22 mouse cellular contexts compared by ENCODE assay signal in genomic region chr13:92073111-92073510, GRCm38 (mm10). TPM values are rescaled to one million over a fixed set of nuclear protein-coding genes. Genes with fewer than 3 reads are reported as not detected.
DNase-seq lines count a peak whose midpoint lies in the region; ATAC-seq and TF ChIP-seq lines count a peak whose summit lies in the region.
"Had no signal": no experiment of that assay in that cellular context is flagged by ENCODE, and none has a peak within 500 bp of the region (broad histone marks: within the 10 kb centered on the region; RNA-seq: fewer than 3 reads in every experiment).

No protein-coding gene starts in this region.

- H3K4me3 ChIP-seq in lung, embryonic 14.5 days (ENCODE audit: low read depth, low read length) = no peak overlapping the region
- H3K4me3 ChIP-seq: heart, embryonic 10.5 days; left cerebral cortex, adult 2 months; liver, embryonic 13.5 days; midbrain, embryonic 12.5 days had no signal

- H3K4me2 ChIP-seq in lung, embryonic 14.5 days = no peak overlapping the region
- H3K4me2 ChIP-seq: liver, embryonic 13.5 days; midbrain, embryonic 12.5 days had no signal

- H3K36me3 ChIP-seq in lung, embryonic 14.5 days (ENCODE audit: insufficient read depth) = no peaks in the 10 kb centered on the region
- H3K36me3 ChIP-seq: heart, embryonic 10.5 days; liver, embryonic 13.5 days; midbrain, embryonic 12.5 days had no signal

- H3K27ac ChIP-seq in lung, embryonic 14.5 days (ENCODE audit: low read depth) = peak overlapping the region; percentile 2; the same call in 1 of the 2 replicates
- H3K27ac ChIP-seq: heart, embryonic 10.5 days; left cerebral cortex, adult 2 months; liver, embryonic 13.5 days; macrophage; midbrain, embryonic 12.5 days had no signal

- peak; percentile 74; the same call in 1 of the 2 replicates for ATAC-seq in lung, embryonic 14.5 days (ENCODE audit: insufficient read depth)
- ATAC-seq: forebrain, embryonic 16.5 days; hindbrain, embryonic 16.5 days had no signal

- H3K9me3 ChIP-seq in lung, embryonic 14.5 days (ENCODE audit: low read depth, low read length) = no peaks in the 10 kb centered on the region
- H3K9me3 ChIP-seq: liver, embryonic 13.5 days; midbrain, embryonic 12.5 days had no signal

- WGBS in lung, embryonic 14.5 days = 24% methylated on average over 1 of the region's 1 CpGs

- H3K4me1 ChIP-seq in lung, embryonic 14.5 days (ENCODE audit: insufficient read depth) = no peaks in the 10 kb centered on the region
- H3K4me1 ChIP-seq: heart, embryonic 10.5 days; liver, embryonic 13.5 days; midbrain, embryonic 12.5 days had no signal

- DNase-seq in embryo, embryonic 10 days (ENCODE audit: low spot score) = peak; percentile 13
- no peak for DNase-seq in embryo, embryonic 11 days
- DNase-seq in lung, embryonic 14.5 days = peak; percentile 65
- no peak for DNase-seq in lung, postnatal 36 days
- peak; percentile 87 for DNase-seq in R1 (ENCODE audit: low read depth, low spot score)
- DNase-seq in retina, embryonic 14.5 days (ENCODE audit: low spot score) = peak; percentile 7
- DNase-seq in gastrocnemius, adult 18-20 months (ENCODE audit: low spot score) = no peak
- no peak for DNase-seq in right cerebral cortex, postnatal 14 days
- DNase-seq: adrenal gland, adult 2 months; cerebellum, adult 18-20 months; gastrocnemius, postnatal 14 days; heart, postnatal 4 days; kidney, adult 18-20 months; kidney, postnatal 25 days; liver, embryonic 13.5 days; thymus, postnatal 36 days had no signal

- H3K9ac ChIP-seq in lung, embryonic 14.5 days = no peak overlapping the region
- H3K9ac ChIP-seq: liver, embryonic 13.5 days; midbrain, embryonic 12.5 days had no signal

- H3K27me3 ChIP-seq in lung, embryonic 14.5 days (ENCODE audit: insufficient read depth, low read length) = no peaks in the 10 kb centered on the region
- H3K27me3 ChIP-seq: liver, embryonic 13.5 days; midbrain, embryonic 12.5 days had no signal

- no peak for TF ChIP-seq CTCF in lung, embryonic 14.5 days (IDR thresholded peaks at IDR 0.05; ENCODE audit: low read depth)

RNA-seq across cellular contexts. Expression of gene Rasgrf2, which starts 58.3 kb away (rescaled TPM):
- polyA plus RNA-seq in lung, embryonic 14.5 days (2014; fragmentation: Nextera tagmentation; extraction: Ambion mirVana) = 0.09 TPM in 1 of 2 replicates, not detected in the other
- 1 to 10 TPM; 4.0 to 5.3 TPM for total RNA-seq in gastrocnemius, adult 18-20 months (2021)
- polyA plus RNA-seq: macrophage had no signal

Comparison
In these comparisons a context has a peak if more than half of its experiments do, and no peak if none do; other contexts are left out.
1. DNase-seq: peak in embryo, embryonic 10 days (single experiment), lung, embryonic 14.5 days (single experiment), R1 (single experiment) and retina, embryonic 14.5 days (single experiment); none in embryo, embryonic 11 days (single experiment), lung, postnatal 36 days (single experiment), gastrocnemius, adult 18-20 months (single experiment) and right cerebral cortex, postnatal 14 days (single experiment).